Mouse (Mus musculus) olfactory bulb, adult 2 months (tissue): ENCODE measurements around the gene Rnps1. TPM values are rescaled to one million over a fixed set of nuclear protein-coding genes. Genes with fewer than 3 reads are reported as not detected.
"Not testable (repeated sequence)": the region's sequence is repeated elsewhere in the genome, so short reads cannot be mapped to it uniquely, and the experiment has no call there.

ENCODE experiments used
- H3K27ac ChIP-seq: fragments of 200-500 bp; 2 replicates; pipeline ENCODE4 v1.5.1; 2012; ENCODE audit warnings: low read depth, low read length; ENCODE audit not compliant: insufficient read depth
- H3K4me1 ChIP-seq: fragments of 200-500 bp; 2 replicates; pipeline ENCODE4 v1.6.1; 2012; ENCODE audit warnings: low read length; ENCODE audit not compliant: control insufficient read depth, insufficient read depth
- H3K4me3 ChIP-seq: fragments of 200-500 bp; 2 replicates; pipeline ENCODE4 v1.5.1; 2012; ENCODE audit warnings: mild to moderate bottlenecking, low read depth, low read length, moderate library complexity; ENCODE audit not compliant: insufficient read depth
- CTCF ChIP-seq: fragments of 200-500 bp; IDR thresholded peaks from 2 replicates; pipeline ENCODE4 v1.5.1; 2012; ENCODE audit warnings: low read depth, mild to moderate bottlenecking, low read length, moderate library complexity; ENCODE audit not compliant: insufficient read depth
- POLR2A ChIP-seq: fragments of 200-500 bp; IDR thresholded peaks from 2 replicates; pipeline ENCODE4 v1.6.1; 2012; ENCODE audit warnings: mild to moderate bottlenecking, low read depth, low read length, moderate library complexity; ENCODE audit not compliant: insufficient read depth
- WGBS: fragments of 180-500 bp; shearing (Covaris S2); methylation state at CpG from one replicate; pipeline ENCODE4 v1.1.7; 2018; 5-methylcytosine and 5-hydroxymethylcytosine counted together
- polyA plus RNA-seq: library from polyadenylated mRNA; stranded (reverse); fragments of >200 nt; gene quantifications from 2 replicates; pipeline ENCODE4 v1.2.4, GENCODE M21; 2012; ENCODE audit warnings: low replicate concordance; ENCODE audit not compliant: missing spikeins, insufficient read depth, insufficient read length

Gene Rnps1
- polyA plus RNA-seq, 1 experiment, result not detected

DNA sequence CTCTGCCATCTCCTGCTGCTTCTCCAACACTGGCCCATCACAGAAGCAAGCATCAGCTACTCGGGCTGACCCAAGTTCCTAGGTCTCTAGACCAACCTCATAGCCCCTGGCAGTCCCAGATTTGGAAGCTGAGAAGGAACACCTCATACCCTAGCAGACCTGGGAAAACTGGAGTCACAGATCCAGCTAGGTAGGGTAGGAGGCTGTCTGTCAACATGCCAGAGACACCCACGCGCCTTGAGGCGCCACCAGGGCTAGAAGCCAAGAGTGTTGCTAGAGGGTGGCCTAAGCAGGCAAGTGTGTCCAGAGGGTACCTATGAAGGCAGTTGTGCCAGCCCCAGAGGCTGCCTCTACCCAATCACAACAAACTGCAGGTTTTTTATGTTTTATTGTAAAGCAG lies 29.0 kb downstream of the Rnps1 start:
- whole genome bisulfite sequencing, result 81% methylated on average over 4 of the region's 4 CpGs

DNA sequence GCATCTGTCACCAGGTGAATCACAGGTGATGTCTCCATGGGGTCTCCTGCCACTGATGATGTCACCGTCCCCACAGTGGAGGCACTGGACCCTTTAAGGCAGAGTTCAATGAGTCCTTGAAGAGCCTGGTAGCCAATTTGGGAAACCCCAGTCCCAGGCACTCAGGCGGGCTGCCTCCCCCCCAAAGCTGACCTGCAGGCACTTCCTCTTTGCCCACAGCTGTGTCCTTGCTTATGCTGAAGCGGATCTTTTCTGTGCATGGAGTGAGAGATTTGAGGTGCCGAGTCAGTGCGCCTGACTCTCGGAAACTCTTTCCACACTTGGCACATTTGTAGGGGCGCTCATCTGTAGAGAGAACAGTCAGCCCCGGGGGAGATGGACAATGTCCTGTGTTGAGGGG lies 32.2 kb downstream of the Rnps1 start:
- Histone ChIP-seq H3K4me3 (no peak overlapping the region), H3K27ac (no peak overlapping the region), H3K4me1 (no peaks in the 10 kb centered on the region)
- 86% methylated on average over 8 of the region's 8 CpGs for WGBS
- TF ChIP-seq POLR2A (no peak), CTCF (no peak)

More for the DNA sequence above, 29.0 kb downstream of the Rnps1 start:
- H3K4me3 ChIP-seq, result no peak overlapping the region
- TF ChIP-seq POLR2A (no peak), CTCF (no peak)
- no peak overlapping the region for H3K27ac ChIP-seq
- no peaks in the 10 kb centered on the region for H3K4me1 ChIP-seq

DNA sequence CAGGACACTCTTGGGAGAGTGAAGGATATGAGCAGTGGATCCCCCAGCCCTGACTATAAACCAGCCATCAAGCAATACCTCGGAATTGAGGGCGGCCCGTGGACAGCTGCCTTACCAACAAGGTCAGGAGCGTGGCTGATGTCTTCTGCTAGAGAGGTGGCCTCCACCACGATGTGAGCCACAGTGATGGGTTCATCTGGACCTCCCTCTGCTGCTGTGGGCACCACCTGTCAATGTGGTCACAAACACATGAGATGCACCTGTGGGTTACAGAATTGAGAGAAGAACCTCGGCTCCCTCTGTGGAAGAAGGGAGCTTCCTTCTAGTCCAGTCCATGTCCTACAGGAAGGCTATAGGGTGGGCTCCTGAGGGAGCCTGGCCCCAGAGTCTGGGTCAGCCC lies 35.1 kb downstream of the Rnps1 start:
- TF ChIP-seq CTCF (no peak), POLR2A (no peak)
- H3K27ac ChIP-seq, result no peak overlapping the region
- H3K4me1 ChIP-seq, result no peaks in the 10 kb centered on the region
- no peak overlapping the region for H3K4me3 ChIP-seq
- WGBS, result 95% methylated on average over 6 of the region's 6 CpGs

DNA sequence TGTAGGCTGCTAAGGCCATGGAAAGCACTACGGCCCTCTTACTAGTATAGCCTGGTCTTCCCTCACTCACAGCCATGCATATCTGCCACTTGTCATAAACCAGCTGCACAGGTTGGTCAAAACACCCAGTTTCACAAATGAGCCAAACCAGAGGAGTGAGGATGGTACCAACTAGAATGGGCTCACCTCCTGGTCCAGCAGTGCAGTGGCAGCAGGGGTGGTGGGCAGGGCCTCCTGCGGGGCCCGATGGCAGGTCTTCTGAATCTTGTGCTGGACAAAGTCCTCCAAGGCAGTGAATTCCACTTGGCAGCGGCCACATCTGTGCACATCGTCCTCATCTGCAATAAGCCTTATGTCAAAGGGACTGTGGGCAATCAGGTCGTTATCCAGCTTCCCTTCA lies 36.9 kb downstream of the Rnps1 start:
- H3K4me3 ChIP-seq, result no peak overlapping the region

DNA sequence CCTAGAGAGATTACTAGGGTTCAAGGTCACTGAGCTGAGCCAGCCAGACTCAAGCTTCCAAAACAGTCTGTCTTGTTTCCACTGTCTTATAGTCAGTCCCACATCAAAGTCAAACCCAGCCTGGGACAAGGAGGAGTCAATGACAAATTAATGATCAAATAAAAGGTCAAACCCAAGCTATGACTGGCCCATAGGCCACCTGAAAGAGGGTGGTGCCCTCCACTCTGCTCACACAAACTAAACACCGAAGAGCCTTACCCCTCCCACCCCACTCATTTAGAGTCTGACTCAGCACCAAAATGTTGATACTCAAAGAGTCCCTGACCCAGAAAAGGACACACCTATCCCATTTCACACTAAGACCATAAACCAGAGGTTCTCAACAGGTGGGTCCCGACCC lies 39.0 kb downstream of the Rnps1 start:
- no peaks in the 10 kb centered on the region for H3K4me1 ChIP-seq
- TF ChIP-seq POLR2A (no peak), CTCF (no peak)
- no peak overlapping the region for H3K4me3 ChIP-seq
- 68% methylated on average over 2 of the region's 2 CpGs for WGBS
- H3K27ac ChIP-seq, result no peak overlapping the region

More for the DNA sequence above, 36.9 kb downstream of the Rnps1 start:
- Histone ChIP-seq H3K27ac (no peak overlapping the region), H3K4me1 (no peaks in the 10 kb centered on the region)
- WGBS, result 96% methylated on average over 6 of the region's 6 CpGs
- TF ChIP-seq CTCF (no peak), POLR2A (no peak)

DNA sequence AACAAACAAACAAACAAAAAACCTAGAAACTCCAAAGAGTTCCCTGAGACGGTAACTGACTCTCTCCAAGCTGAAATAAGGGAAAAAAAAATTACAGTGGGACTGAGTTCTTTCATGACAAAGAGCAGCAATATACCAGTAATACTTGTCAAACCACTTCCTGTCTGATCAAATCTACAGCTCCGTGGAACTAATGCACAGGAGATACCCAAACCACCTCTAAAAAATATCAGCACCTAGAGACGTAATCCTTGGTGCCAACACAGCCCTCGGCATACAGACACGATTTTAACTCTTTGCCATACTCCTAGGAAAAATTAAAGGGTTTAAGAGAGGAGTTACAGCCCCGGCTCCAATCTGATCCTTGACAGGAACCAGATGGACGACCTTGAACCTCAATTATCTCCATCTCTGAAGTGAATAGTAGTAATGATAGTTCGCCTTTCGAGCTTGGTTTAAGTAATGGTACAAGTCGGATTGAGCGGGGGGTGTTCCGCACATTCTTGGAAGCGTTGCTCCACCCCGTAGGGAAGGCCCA lies 39.9 kb downstream of the Rnps1 start:
- Histone ChIP-seq H3K27ac (peak overlapping the region; percentile 91), H3K4me3 (peak overlapping the region; percentile 79), H3K4me1 (no peaks in the 10 kb centered on the region)
- 2% methylated on average over 14 of the region's 14 CpGs for WGBS
- TF ChIP-seq POLR2A, result no peak
- no peak for TF ChIP-seq CTCF

DNA sequence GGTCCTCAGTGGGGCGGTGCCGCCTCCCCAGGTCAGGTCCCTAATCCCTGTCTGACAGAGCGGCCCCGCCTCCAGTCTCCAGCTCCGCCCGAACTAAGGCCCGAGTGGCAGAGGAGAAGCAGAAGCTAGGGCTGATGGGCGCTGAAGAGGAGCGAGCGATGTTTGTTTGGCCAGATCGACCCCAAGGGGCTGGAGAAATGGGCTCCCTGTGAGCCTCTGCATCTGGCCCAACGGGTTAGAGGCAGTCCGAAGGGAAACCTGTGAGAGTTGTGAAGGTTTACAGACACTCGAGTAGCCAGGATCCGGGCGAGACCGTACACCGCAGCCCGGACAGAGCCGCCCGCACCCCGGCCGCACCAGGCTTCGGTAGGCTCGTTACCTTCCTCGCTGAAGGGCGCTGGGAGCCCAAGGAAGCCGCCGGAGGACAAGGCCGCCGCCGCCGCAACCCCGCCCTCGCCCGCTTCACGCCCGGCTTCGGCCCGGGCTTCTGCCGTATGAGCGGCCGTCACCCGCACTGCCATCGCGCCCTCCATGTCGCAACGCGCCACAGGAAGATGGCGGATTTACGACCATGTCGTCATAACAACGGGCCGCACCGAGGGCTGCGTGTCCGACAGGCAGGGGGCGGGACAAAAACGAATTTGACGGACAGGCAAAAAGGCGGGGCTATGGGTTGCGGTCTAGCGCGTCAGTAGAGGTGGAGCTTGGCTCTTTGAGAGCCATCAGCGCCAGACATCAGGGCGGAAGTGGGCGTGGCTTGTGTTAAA lies 40.6 kb downstream of the Rnps1 start:
- WGBS, result under 1% methylated on average over 67 of the region's 67 CpGs
- TF ChIP-seq CTCF (no peak), POLR2A (peak; percentile 85)
- no peaks in the 10 kb centered on the region for H3K4me1 ChIP-seq
- peak overlapping the region; percentile 79 for H3K4me3 ChIP-seq
- peak overlapping the region; percentile 91 for H3K27ac ChIP-seq

DNA sequence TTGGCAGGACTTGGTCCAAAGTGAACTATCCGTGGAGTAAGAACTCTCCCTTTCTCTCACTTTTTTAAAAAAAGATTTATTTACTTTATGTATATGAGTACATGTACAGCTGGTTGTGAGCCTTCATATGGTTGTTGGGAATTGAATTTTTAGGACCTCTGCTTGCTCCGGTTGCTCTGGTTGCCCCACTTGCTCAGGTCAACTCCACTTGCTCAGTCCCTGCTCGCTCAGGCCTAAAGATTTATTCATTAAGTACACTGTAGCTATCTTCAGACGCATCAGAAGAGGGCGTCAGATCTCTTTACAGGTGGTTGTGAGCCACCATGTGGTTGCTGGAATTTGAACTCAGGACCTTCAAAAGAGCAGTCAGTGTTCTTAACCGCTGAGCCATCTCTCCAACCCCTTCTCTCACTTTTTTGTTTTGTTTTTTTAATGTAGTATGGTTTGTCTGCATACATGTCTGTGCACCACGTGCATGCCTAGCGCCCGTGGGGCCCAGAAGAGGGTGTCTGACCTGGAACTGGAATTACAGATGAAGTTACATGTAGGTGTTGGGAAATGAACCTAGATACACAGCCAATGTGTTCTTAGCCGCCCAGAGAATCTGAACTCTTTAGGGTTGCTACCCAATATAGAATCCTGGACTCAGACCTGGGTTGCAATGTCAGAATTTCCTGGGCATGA lies 41.3 kb downstream of the Rnps1 start:
- not testable (repeated sequence) for H3K27ac ChIP-seq, H3K4me1 ChIP-seq, H3K4me3 ChIP-seq
- WGBS, result 48% methylated on average over 10 of the region's 10 CpGs

DNA sequence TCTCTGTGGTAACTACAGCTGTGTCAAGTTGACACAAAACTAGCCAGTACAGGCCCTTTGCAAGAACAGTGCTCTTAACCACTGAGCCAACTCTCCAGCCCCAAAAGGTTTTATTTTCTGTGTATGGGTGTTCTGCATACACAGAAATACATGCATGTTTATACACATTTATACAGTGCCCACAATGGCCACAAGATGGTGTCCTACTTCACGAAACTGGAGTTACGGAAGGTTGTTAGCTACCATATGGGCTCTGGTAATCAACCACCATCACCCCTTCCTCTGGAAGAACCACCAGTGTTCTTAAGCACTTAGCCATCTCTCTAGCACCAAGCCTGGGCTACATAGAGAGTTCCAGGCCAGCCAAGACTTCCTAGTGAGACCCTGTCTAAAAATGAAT lies 47.2 kb downstream of the Rnps1 start:
- peaks cover 2% of the 10 kb centered on the region; the same call in 1 of the 2 replicates for H3K4me1 ChIP-seq
- 76% methylated on average over 2 of the region's 2 CpGs for WGBS
- TF ChIP-seq POLR2A (no peak), CTCF (no peak)

More for the DNA sequence above, 47.2 kb downstream of the Rnps1 start:
- no peak overlapping the region for H3K4me3 ChIP-seq
- H3K27ac ChIP-seq, result no peak overlapping the region
